Mouse (Mus musculus): ENCODE results near the gene Ccdc180. TPM values are rescaled to one million over a fixed set of nuclear protein-coding genes. Genes with fewer than 3 reads are reported as not detected.

Ccdc180 gene
- polyA plus RNA-seq, 1 experiment from 2014 or later = 0.27 TPM

DNA sequence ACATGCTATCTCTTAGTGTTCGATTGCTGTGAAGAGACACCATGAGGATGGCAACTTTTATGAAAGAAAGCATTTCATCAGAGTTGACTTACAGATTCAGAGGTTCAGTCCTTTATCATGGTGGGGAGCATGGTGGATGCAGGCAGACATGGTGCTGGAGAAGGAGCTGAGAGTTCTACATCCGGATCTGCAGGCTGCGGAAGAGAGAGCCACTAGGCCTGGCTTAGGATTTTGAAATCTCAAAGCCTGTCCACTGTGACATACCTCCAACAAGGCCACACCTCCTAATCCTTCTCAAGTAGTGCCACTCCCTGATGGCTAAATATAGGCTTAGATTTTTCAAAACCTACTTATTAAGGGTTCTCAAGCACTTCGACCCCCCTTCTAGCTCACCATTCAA, 66.6 kb downstream of the Ccdc180 start:
- WGBS = 97% methylated on average over 4 of the region's 4 CpGs
- Histone ChIP-seq H3K9me3 (replicated peaks) (no peaks in the 10 kb centered on the region), H3K36me3 (no peaks in the 10 kb centered on the region), H3K27me3 (replicated peaks) (no peaks in the 10 kb centered on the region), H3K4me1 (no peaks in the 10 kb centered on the region), H3K4me3 (replicated peaks) (no peak overlapping the region), H3K4me2 (no peak overlapping the region), H3K9ac (replicated peaks) (no peak overlapping the region), H3K27ac (replicated peaks) (no peak overlapping the region)
- no peak for ATAC-seq (ENCODE audit: low FRiP score)

DNA sequence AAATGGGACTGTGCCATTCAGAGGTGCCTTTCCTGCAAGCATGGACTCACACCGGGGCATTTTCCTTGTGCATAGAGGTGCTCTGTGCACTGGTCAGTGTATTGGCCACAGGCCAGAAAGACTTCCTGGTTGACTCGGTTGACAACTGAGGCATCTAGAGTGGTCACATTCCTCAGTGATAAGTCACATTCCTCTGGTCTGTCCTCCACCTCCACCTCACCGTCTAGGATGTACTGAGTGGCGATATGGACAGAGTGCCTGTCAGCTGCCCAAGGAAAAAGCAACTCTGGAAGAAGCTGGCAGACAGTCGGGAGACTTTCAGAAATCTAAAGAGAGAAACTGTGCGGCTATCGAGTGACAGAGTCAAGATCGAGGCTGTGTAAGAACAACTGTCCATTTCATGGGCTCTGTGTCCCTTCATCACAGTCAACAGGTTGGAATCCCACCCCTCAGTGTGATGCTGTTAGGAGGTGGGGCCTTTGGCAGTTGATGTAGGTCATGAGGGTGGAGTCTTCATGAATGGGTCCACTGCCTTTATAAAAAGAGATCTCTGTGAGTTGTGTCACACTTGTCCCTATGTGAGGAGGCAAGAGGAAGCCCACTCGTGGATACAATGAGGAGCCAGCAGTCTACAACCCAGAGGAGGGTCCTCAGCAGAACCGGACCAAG, 74.8 kb downstream of the Ccdc180 start, which contains the start of gene Tdrd7:
Gene Tdrd7, plus strand, starts transcription at position 564 of the 669 bp plus-strand sequence.
- ATAC-seq (ENCODE audit: low FRiP score) = no peak
- WGBS = 86% methylated on average over 10 of the region's 10 CpGs
- H3K27ac ChIP-seq (replicated peaks) = no peak within 1 kb of the TSS
- no peak within 1 kb of the TSS for H3K4me3 ChIP-seq (replicated peaks)
- H3K4me2 ChIP-seq = no peak within 1 kb of the TSS
- no peaks in the 10 kb centered on the region for H3K36me3 ChIP-seq
- no peak within 1 kb of the TSS for H3K9ac ChIP-seq (replicated peaks)
- peaks cover 10% of the 10 kb centered on the region for H3K4me1 ChIP-seq
- H3K27me3 ChIP-seq (replicated peaks) = no peaks in the 10 kb centered on the region
- H3K9me3 ChIP-seq (replicated peaks) = no peaks in the 10 kb centered on the region

DNA sequence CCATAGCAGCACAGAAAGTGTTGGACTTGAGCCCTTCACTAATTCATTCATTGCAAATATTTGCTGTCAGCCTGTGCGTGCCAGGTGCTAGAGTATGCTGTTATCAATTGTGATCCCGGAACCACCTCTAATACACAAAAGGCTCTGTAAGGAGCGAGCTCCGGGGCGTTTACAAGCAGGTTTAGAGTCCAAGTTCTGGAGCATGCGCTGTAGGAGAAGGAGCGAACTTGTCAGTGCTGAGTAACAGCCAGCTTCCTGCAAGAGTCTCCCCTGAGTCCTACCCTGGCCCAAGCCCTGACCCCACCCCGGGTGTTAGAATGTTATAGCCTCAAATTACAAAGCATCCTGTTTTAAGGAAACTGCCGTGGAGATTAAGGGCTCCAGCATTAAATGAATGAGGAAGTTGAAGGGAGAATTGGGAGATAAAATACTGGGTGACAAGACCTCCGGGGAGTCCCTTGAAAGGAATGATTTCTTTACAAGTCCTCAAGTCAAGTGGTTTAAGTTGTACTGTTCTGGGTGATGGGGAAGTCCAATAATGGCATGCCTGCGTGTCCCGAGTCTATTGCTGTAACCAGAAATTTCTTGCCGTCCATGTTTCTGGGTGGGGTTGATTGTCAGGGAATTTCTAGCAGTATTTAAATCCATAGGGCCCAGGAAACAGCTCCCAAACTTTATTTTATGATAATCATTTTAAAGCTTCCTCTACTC, 75.8 kb downstream of the Ccdc180 start:
- no peak for ATAC-seq (ENCODE audit: low FRiP score)
- H3K4me3 ChIP-seq (replicated peaks) = no peak overlapping the region
- H3K9me3 ChIP-seq (replicated peaks) = no peaks in the 10 kb centered on the region
- H3K4me2 ChIP-seq = no peak overlapping the region
- H3K27me3 ChIP-seq (replicated peaks) = no peaks in the 10 kb centered on the region
- no peaks in the 10 kb centered on the region for H3K36me3 ChIP-seq
- no peak overlapping the region for H3K9ac ChIP-seq (replicated peaks)
- H3K4me1 ChIP-seq = peaks cover 10% of the 10 kb centered on the region
- WGBS = 29% methylated on average over 13 of the region's 13 CpGs
- no peak overlapping the region for H3K27ac ChIP-seq (replicated peaks)

DNA sequence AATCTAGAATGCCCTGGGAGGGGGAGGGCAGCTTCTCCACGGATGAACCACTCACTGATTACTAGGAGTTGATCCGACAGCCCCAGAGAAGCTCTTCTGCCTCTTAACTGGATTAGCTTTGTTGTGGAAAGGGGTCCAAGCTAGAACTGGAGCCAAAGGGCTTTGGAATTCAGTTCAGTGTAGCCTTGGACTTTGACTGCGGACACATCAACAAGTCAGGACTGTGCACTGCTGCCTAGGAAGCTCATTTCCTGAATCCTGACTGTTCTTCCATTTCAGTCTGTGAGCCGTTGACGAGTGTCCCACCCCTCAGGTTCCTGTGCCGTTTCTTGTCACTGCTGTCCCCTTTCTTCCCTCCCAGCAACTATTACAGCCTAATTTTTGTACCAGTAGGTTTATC, 76.6 kb downstream of the Ccdc180 start:
- Histone ChIP-seq H3K36me3 (no peaks in the 10 kb centered on the region), H3K4me3 (replicated peaks) (no peak overlapping the region), H3K4me1 (peaks cover 10% of the 10 kb centered on the region), H3K27me3 (replicated peaks) (no peaks in the 10 kb centered on the region), H3K9me3 (replicated peaks) (no peaks in the 10 kb centered on the region), H3K4me2 (no peak overlapping the region), H3K27ac (replicated peaks) (no peak overlapping the region), H3K9ac (replicated peaks) (no peak overlapping the region)
- no peak for ATAC-seq (ENCODE audit: low FRiP score)
- WGBS = 38% methylated on average over 6 of the region's 6 CpGs

DNA sequence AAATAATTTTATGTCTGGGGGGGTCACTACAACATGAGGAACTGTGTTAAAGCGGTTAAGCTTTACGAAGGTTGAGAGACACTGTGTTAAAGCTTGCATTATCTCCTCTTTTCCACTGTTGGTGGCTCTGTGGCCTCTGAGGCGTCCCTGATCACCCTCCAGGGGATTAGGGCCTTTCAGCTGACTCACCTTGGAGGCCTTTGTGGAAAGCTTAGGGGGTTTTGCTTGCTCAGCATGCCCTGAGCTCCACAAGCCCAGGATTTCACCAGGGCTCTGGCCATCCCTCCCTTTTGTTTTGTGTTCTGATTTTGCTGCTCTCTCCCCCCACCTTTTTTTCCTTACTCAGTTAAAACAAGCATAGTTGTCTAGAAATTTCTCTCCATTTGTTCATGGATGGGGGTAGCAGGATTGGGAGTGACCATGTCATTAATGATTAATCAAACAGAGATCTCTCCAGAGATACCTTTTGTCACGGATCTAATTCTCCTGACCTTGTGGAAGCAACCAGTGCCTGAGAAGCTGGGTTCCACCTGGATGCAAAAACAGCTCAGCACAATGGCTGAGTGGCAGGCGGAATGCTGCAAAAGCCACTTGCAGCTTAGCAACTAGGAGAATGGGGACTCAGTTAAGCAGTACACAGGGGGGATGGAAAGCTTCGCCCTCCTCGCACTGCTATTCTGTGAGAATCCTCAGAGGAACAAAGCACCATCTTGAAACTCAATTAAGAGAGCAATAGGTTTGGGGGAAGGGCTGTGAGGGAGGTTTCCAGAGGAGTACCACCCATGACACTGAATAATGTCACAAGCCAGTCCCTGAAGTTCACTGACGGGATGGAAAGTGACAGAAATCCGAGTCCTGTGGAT, 77.6 kb downstream of the Ccdc180 start:
- 34% methylated on average over 9 of the region's 9 CpGs for WGBS
- no peaks in the 10 kb centered on the region for H3K36me3 ChIP-seq
- H3K9me3 ChIP-seq (replicated peaks) = no peaks in the 10 kb centered on the region
- no peaks in the 10 kb centered on the region for H3K27me3 ChIP-seq (replicated peaks)
- peaks cover 11% of the 10 kb centered on the region for H3K4me1 ChIP-seq
- H3K9ac ChIP-seq (replicated peaks) = no peak overlapping the region
- no peak overlapping the region for H3K4me3 ChIP-seq (replicated peaks)
- no peak overlapping the region for H3K27ac ChIP-seq (replicated peaks)
- no peak for ATAC-seq (ENCODE audit: low FRiP score)
- H3K4me2 ChIP-seq = no peak overlapping the region

DNA sequence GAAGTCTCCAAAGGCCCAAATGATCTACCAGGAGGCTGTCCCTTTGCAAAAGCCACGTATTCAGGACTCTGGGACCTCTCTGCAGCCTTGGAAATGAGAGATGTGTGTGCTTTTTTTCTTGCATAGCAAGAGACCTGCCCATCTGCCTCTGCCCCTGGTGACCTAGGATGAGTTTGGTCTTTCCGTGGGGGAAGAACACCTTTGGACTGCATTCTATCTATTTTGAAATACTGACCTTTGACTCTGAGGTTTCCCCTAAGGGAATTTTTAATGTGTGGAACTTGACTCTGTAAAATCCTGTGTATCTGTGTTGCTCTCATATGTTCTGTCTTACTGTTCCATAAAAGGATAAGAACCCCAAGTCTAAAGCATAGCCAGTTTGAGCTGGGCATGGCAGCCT, 78.9 kb downstream of the Ccdc180 start:
- Histone ChIP-seq H3K4me3 (replicated peaks) (no peak overlapping the region), H3K27me3 (replicated peaks) (no peaks in the 10 kb centered on the region), H3K9me3 (replicated peaks) (no peaks in the 10 kb centered on the region), H3K4me1 (peaks cover 25% of the 10 kb centered on the region), H3K4me2 (no peak overlapping the region), H3K27ac (replicated peaks) (no peak overlapping the region), H3K36me3 (no peaks in the 10 kb centered on the region), H3K9ac (replicated peaks) (no peak overlapping the region)
- WGBS = 79% methylated on average over 2 of the region's 2 CpGs
- ATAC-seq (ENCODE audit: low FRiP score) = no peak

DNA sequence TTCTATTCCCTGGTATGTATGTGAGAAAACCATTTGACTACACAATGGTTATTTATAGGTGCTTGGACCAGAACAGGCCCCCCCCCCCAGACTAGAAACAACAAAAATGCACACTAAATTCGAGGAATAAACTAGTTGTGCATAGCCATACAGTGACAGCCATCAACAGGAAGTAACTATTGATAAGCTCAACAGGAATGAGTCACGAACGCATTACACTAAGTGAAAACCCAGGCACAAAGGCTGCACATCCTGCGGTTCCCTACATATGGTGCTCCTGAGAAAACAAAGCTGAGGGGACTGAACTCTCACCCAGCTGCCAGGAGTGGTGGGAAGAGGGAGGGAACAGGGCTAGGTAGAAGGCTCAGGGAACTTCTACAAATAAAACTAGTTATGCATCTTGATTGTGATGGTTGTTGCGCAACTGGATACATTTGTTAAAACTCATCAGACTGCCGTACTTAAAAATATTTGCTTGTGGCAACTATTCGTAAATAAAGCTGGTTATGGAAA, 80.0 kb downstream of the Ccdc180 start:
- H3K36me3 ChIP-seq = no peaks in the 10 kb centered on the region
- H3K27me3 ChIP-seq (replicated peaks) = no peaks in the 10 kb centered on the region
- H3K9ac ChIP-seq (replicated peaks) = no peak overlapping the region
- H3K4me3 ChIP-seq (replicated peaks) = no peak overlapping the region
- no peak overlapping the region for H3K27ac ChIP-seq (replicated peaks)
- no peak overlapping the region for H3K4me2 ChIP-seq
- H3K9me3 ChIP-seq (replicated peaks) = no peaks in the 10 kb centered on the region
- ATAC-seq (ENCODE audit: low FRiP score) = no peak
- 82% methylated on average over 7 of the region's 7 CpGs for WGBS
- H3K4me1 ChIP-seq = peaks cover 31% of the 10 kb centered on the region

DNA sequence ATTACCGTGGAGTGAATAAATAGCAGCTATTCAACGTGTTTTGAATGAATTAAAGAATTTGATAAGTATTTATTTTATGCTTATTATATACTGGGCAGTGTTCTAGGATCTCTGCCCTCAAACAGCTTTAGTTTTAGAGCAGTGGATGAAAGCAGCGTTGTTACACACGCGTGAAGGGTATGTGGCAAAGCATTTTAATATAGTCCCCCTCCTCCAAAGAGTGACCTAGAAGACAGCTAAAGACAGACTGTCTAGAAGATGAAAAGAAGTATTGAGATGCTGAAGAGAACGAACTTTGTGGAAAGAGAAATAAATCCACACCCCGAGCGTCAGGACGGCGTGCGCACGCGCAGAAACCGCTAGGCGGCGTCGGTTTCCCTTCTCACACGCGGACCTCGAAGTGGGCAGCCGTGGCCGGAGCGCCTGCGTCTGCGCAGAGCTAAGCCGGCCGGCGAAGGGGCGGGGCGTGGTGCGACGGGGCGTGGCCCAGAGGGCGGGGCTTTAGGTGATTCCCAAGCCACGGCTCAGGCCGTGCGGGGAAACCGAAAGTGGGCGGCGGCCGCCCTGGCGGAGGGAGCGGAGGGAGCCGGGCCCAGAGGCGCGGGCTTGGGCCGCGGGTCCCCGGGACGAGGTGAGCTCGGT, 81.8 kb downstream of the Ccdc180 start:
- H3K9ac ChIP-seq (replicated peaks) = peak overlapping the region; percentile 80
- 2% methylated on average over 49 of the region's 51 CpGs for WGBS
- H3K4me1 ChIP-seq = peaks cover 31% of the 10 kb centered on the region
- H3K27me3 ChIP-seq (replicated peaks) = no peaks in the 10 kb centered on the region
- peak overlapping the region; percentile 86 for H3K4me2 ChIP-seq
- peak overlapping the region; percentile 79 for H3K27ac ChIP-seq (replicated peaks)
- H3K9me3 ChIP-seq (replicated peaks) = no peaks in the 10 kb centered on the region
- H3K4me3 ChIP-seq (replicated peaks) = peak overlapping the region; percentile 85
- H3K36me3 ChIP-seq = no peaks in the 10 kb centered on the region
- ATAC-seq (ENCODE audit: low FRiP score) = peak; percentile 99

DNA sequence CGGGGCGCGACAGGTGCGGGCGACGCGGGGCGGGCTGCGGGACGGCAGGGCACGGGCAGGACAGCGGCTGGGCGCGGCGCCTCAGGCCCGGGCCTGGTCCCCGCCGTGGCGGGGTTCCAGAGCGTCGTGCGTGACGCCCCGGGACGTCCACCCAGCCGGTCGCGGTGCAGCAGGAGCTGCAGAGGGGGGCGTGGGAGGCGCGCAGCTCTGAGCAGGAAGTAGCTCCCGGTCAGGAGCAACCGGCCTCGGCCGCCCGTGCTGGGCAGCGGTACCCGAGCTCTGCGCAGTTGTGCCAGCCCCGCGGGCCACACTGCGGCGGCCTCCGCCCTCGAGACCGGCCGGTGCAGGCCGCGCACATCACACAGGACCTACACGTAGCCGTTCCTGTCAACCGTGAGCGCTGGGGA, 82.3 kb downstream of the Ccdc180 start:
- peak overlapping the region; percentile 79 for H3K27ac ChIP-seq (replicated peaks)
- no peaks in the 10 kb centered on the region for H3K36me3 ChIP-seq
- no peaks in the 10 kb centered on the region for H3K9me3 ChIP-seq (replicated peaks)
- H3K4me1 ChIP-seq = peaks cover 29% of the 10 kb centered on the region
- H3K4me2 ChIP-seq = peak overlapping the region; percentile 86
- H3K27me3 ChIP-seq (replicated peaks) = no peaks in the 10 kb centered on the region
- WGBS = under 1% methylated on average over 48 of the region's 53 CpGs
- peak; percentile 87 for ATAC-seq (ENCODE audit: low FRiP score)
- peak overlapping the region; percentile 80 for H3K9ac ChIP-seq (replicated peaks)
- peak overlapping the region; percentile 85 for H3K4me3 ChIP-seq (replicated peaks)

DNA sequence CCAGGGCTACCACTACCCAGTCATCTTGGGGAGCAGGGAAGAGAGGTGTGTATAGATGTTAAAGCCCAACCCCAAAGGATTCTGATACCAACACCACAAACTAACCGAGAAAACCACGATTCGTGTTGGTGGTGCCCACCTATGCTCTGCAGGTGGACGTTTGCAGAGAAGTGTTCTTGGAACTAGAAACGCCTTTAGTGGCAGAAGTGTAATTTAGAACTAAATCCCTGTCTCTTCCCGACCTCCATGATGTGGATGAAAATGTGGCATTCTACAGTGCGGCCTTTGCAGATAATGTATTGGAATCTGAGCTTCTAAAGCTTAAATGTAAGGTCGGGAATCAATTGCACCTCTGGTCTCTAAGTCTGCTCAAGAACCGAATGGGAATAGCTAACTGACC, 82.8 kb downstream of the Ccdc180 start:
- peak overlapping the region; percentile 86 for H3K4me2 ChIP-seq
- H3K9ac ChIP-seq (replicated peaks) = peak overlapping the region; percentile 80
- no peaks in the 10 kb centered on the region for H3K27me3 ChIP-seq (replicated peaks)
- H3K36me3 ChIP-seq = no peaks in the 10 kb centered on the region
- H3K4me3 ChIP-seq (replicated peaks) = peak overlapping the region; percentile 85
- WGBS = 34% methylated on average over 9 of the region's 9 CpGs
- ATAC-seq (ENCODE audit: low FRiP score) = no peak
- peak overlapping the region; percentile 79 for H3K27ac ChIP-seq (replicated peaks)
- H3K9me3 ChIP-seq (replicated peaks) = no peaks in the 10 kb centered on the region
- H3K4me1 ChIP-seq = peaks cover 24% of the 10 kb centered on the region
